Mouse (Mus musculus) gastrocnemius, postnatal 14 days (tissue): Measurements from ENCODE around the gene P3h2. TPM values are rescaled to one million over a fixed set of nuclear protein-coding genes. Genes with fewer than 3 reads are reported as not detected.

Experiments used
- DNase-seq: peaks from one replicate; pipeline ENCODE4 v3.0.0; 2021; ENCODE audit warnings: mixed read lengths
- intact Hi-C: fragments of 180-260 bp; cut with DNase I; formaldehyde crosslinking; loops from one replicate; pipeline ENCODE4 v1.15.1; 2025; ENCODE audit warnings: low total_unique reads
- long read RNA-seq, 2 experiments: library from polyadenylated mRNA; stranded (forward); transcript quantifications; one replicate each; pipeline ENCODE4 v2.0.0; 2021
- total RNA-seq, 2 experiments: library from RNA; stranded (reverse); gene quantifications; 2 replicates each; pipeline ENCODE4 v1.2.3; 2021

P3h2 gene
- 1 to 10 TPM; 6.1 to 6.6 TPM for total RNA-seq
- long read RNA-seq, experiment 1, transcript P3h2-201 (15 exons, 3,283 nt), result major isoform, 5 of 6 reads
- long read RNA-seq, experiment 1, partial matches to known transcripts, result 0 of 6 reads
- long read RNA-seq, experiment 1, other reads (novel, unspliced or antisense), result 1 of 6 reads
- long read RNA-seq, experiment 2, transcript P3h2-201 (15 exons, 3,283 nt), result major isoform, 10 of 11 reads
- long read RNA-seq, experiment 2, partial matches to known transcripts, result 1 of 11 reads
- long read RNA-seq, experiment 2, other reads (novel, unspliced or antisense), result 0 of 11 reads

- intact Hi-C loops, result no loop called here
- DNase-seq, result peak; percentile 71
These were observed at the start of gene P3h2 for GRCm38 (mm10) chr16:26105115-26105974. Gene P3h2 (minus strand): TSS chr16:26105784.

- no peak for DNase-seq
These were observed 46.7 kb upstream of the P3h2 start for GRCm38 (mm10) chr16:26152258-26152657.

GRCm38 (mm10) chr16:26150943-26151342, 45.4 kb upstream of the P3h2 start:
- no peak for DNase-seq

More at GRCm38 (mm10) chr16:26152258-26152657, 46.7 kb upstream of the P3h2 start:
- intact Hi-C loops, result no loop called here

GRCm38 (mm10) chr16:26146853-26147252, 41.3 kb upstream of the P3h2 start:
- DNase-seq, result no peak
- intact Hi-C loops, result no loop called here

More at GRCm38 (mm10) chr16:26150943-26151342, 45.4 kb upstream of the P3h2 start:
- intact Hi-C loops, result no loop called here

GRCm38 (mm10) chr16:26131126-26131525, 25.5 kb upstream of the P3h2 start:
- intact Hi-C loops, result no loop called here
- no peak for DNase-seq

GRCm38 (mm10) chr16:26106618-26107017, 1.0 kb upstream of the P3h2 start:
- no peak for DNase-seq
- intact Hi-C loops, result no loop called here

GRCm38 (mm10) chr16:26106041-26106617, 545 bp upstream of the P3h2 start:
- DNase-seq, result no peak
- intact Hi-C loops, result no loop called here

- intact Hi-C loops, result no loop called here
- DNase-seq, result no peak
These were observed 1.3 kb downstream of the P3h2 start for GRCm38 (mm10) chr16:26104274-26104673.

GRCm38 (mm10) chr16:26102856-26103255, 2.7 kb downstream of the P3h2 start:
- no peak for DNase-seq
- intact Hi-C loops, result no loop called here

- intact Hi-C loops, result no loop called here
- no peak for DNase-seq
These were observed 5.4 kb downstream of the P3h2 start for GRCm38 (mm10) chr16:26100167-26100566.

GRCm38 (mm10) chr16:26095696-26096284, 9.8 kb downstream of the P3h2 start:
- intact Hi-C loops, result no loop called here
- DNase-seq, result no peak

GRCm38 (mm10) chr16:26093888-26094287, 11.7 kb downstream of the P3h2 start:
- no peak for DNase-seq
- intact Hi-C loops, result no loop called here

GRCm38 (mm10) chr16:26088976-26089375, 16.6 kb downstream of the P3h2 start:
- intact Hi-C loops, result no loop called here
- no peak for DNase-seq

GRCm38 (mm10) chr16:26088240-26088639, 17.3 kb downstream of the P3h2 start:
- no peak for DNase-seq
- intact Hi-C loops, result no loop called here

- intact Hi-C loops, result no loop called here
- no peak for DNase-seq
These were observed 18.6 kb downstream of the P3h2 start for GRCm38 (mm10) chr16:26086955-26087354.

GRCm38 (mm10) chr16:26085160-26085559, 20.4 kb downstream of the P3h2 start:
- intact Hi-C loops, result no loop called here
- no peak for DNase-seq

GRCm38 (mm10) chr16:26082831-26083230, 22.8 kb downstream of the P3h2 start:
- DNase-seq, result no peak
- intact Hi-C loops, result no loop called here

- DNase-seq, result no peak
- intact Hi-C loops, result no loop called here
These were observed 23.2 kb downstream of the P3h2 start for GRCm38 (mm10) chr16:26082391-26082790.

- intact Hi-C loops, result no loop called here
- no peak for DNase-seq
These were observed 26.6 kb downstream of the P3h2 start for GRCm38 (mm10) chr16:26078923-26079351.

GRCm38 (mm10) chr16:26078100-26078422, 27.5 kb downstream of the P3h2 start:
- no peak for DNase-seq
- intact Hi-C loops, result no loop called here
